Mouse (Mus musculus): ENCODE results near the gene Kalrn. TPM values are rescaled to one million over a fixed set of nuclear protein-coding genes. Genes with fewer than 3 reads are reported as not detected.

Kalrn gene
- polyA plus RNA-seq, 1 experiment, result 43.0 TPM

DNA sequence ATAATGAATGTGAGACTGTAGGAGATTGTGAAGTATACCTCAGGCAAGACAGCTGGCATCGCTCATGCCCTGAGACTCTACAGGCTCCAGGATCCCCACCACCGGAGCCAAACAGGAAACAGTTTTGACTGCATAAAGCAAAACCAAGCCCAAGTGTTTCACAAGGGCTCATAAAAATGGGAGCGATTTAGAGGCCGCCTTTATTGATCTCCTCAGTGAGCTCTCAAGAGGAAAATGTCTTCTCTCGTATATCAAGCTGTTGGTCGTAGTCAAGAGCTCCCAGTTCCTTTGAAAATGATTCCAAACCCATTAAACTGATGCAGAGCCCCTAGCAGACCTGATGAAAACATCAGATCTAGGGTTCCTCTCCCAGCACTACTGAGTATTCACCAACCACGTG, 127.7 kb downstream of the Kalrn start:
- Histone ChIP-seq H3K4me3 (ENCODE audit: low read depth, low read length) (no peak overlapping the region), H3K36me3 (ENCODE audit: control insufficient read depth, insufficient read depth, low read length) (no peaks in the 10 kb centered on the region), H3K27ac (ENCODE audit: insufficient read depth, low read depth, low read length) (no peak overlapping the region), H3K27me3 (ENCODE audit: control insufficient read depth, insufficient read depth, low read length) (no peaks in the 10 kb centered on the region), H3K4me1 (ENCODE audit: control insufficient read depth, insufficient read depth, insufficient read length, low read length) (no peaks in the 10 kb centered on the region)
- 37% methylated on average over 7 of the region's 7 CpGs for WGBS
- TF ChIP-seq POLR2A (IDR thresholded peaks at IDR 0.05; ENCODE audit: low read depth, low read length) (no peak), CTCF (IDR thresholded peaks at IDR 0.05; ENCODE audit: extremely low read depth, insufficient read length, insufficient replicate concordance, low read depth, low read length) (no peak)

DNA sequence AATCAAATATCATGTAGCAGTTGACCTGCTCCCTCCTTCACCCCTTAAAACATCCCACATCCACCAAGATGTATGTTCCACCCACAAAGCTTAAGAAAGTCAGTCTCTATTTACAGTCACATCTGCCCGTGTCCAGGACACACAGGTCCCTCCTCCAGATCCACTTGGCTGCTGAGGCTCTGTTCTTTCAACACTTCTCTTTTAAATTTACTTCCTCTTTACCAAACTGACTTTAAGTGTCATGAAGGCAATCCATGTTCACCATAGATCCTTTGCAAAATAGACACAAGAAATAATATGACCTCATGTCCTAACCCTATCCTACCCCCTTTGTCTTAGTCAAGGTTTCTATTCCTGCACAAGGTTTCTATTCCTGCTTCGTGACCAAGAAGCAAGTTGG, 131.6 kb downstream of the Kalrn start:
- no peaks in the 10 kb centered on the region for H3K27me3 ChIP-seq (ENCODE audit: control insufficient read depth, insufficient read depth, low read length)
- 62% methylated on average over 2 of the region's 2 CpGs for WGBS
- no peaks in the 10 kb centered on the region for H3K36me3 ChIP-seq (ENCODE audit: control insufficient read depth, insufficient read depth, low read length)
- no peaks in the 10 kb centered on the region; the same call in 1 of the 2 replicates for H3K4me1 ChIP-seq (ENCODE audit: control insufficient read depth, insufficient read depth, insufficient read length, low read length)
- H3K4me3 ChIP-seq (ENCODE audit: low read depth, low read length), result no peak overlapping the region
- H3K27ac ChIP-seq (ENCODE audit: insufficient read depth, low read depth, low read length), result no peak overlapping the region
- TF ChIP-seq POLR2A (IDR thresholded peaks at IDR 0.05; ENCODE audit: low read depth, low read length) (no peak), CTCF (IDR thresholded peaks at IDR 0.05; ENCODE audit: extremely low read depth, insufficient read length, insufficient replicate concordance, low read depth, low read length) (no peak)

DNA sequence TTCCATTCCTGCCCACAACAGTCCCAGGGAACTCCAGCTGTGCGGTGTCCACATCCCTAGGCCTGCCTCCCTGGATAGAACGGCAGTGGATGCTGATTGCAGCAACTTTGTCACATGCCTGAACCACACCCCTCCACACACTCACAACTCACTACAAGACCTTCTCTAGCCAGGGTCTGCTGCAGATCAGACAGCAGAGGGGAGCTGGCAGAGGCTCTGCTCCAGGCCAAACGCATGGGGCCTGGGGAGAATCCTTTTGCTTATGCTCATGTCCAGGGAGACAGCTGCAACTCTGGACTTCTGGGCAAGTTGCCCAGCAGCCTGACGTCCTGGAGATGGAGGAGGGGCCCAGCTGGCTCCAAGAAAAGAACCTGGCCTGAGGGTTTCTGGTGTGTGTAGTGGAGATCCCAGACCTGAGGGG, 132.3 kb downstream of the Kalrn start:
- no peaks in the 10 kb centered on the region for H3K27me3 ChIP-seq (ENCODE audit: control insufficient read depth, insufficient read depth, low read length)
- no peaks in the 10 kb centered on the region; the same call in 1 of the 2 replicates for H3K4me1 ChIP-seq (ENCODE audit: control insufficient read depth, insufficient read depth, insufficient read length, low read length)
- TF ChIP-seq CTCF (IDR thresholded peaks at IDR 0.05; ENCODE audit: extremely low read depth, insufficient read length, insufficient replicate concordance, low read depth, low read length), result no peak
- no peak overlapping the region for H3K4me3 ChIP-seq (ENCODE audit: low read depth, low read length)
- no peak overlapping the region for H3K27ac ChIP-seq (ENCODE audit: insufficient read depth, low read depth, low read length)
- H3K36me3 ChIP-seq (ENCODE audit: control insufficient read depth, insufficient read depth, low read length), result no peaks in the 10 kb centered on the region
- 41% methylated on average over 4 of the region's 4 CpGs for WGBS

DNA sequence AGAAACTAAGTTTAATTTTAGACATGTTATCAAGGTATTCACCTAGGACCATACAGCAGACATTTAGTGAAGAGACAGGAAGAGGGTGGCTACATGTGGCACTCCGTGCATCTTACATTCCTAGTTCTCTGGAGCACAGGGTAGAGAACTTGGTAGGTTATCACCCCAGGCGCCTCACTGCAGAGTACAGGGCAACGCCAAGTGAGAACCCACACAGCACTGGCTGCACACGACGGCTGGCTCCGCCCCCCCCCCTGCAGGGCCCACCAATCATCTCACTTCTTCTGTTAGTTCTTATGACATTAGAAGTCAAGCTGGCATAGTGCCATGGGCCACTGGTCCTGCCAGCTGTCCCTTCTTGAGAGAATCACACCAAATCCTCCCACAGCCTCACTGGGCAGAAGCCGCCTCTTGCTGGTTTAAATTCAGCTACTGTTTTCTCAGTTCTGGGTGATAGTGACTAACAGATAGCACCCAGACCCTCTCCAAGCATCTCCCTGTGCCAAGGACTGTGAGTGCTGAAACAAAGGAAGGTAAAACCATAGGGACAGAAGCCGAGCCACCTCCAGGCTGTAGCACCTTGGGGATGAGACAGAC, 133.2 kb downstream of the Kalrn start:
- Histone ChIP-seq H3K27me3 (ENCODE audit: control insufficient read depth, insufficient read depth, low read length) (no peaks in the 10 kb centered on the region), H3K36me3 (ENCODE audit: control insufficient read depth, insufficient read depth, low read length) (no peaks in the 10 kb centered on the region), H3K4me1 (ENCODE audit: control insufficient read depth, insufficient read depth, insufficient read length, low read length) (no peaks in the 10 kb centered on the region; the same call in 1 of the 2 replicates), H3K4me3 (ENCODE audit: low read depth, low read length) (no peak overlapping the region), H3K27ac (ENCODE audit: insufficient read depth, low read depth, low read length) (no peak overlapping the region)
- WGBS, result 80% methylated on average over 8 of the region's 8 CpGs
- TF ChIP-seq CTCF (IDR thresholded peaks at IDR 0.05; ENCODE audit: extremely low read depth, insufficient read length, insufficient replicate concordance, low read depth, low read length) (no peak), POLR2A (IDR thresholded peaks at IDR 0.05; ENCODE audit: low read depth, low read length) (no peak)

DNA sequence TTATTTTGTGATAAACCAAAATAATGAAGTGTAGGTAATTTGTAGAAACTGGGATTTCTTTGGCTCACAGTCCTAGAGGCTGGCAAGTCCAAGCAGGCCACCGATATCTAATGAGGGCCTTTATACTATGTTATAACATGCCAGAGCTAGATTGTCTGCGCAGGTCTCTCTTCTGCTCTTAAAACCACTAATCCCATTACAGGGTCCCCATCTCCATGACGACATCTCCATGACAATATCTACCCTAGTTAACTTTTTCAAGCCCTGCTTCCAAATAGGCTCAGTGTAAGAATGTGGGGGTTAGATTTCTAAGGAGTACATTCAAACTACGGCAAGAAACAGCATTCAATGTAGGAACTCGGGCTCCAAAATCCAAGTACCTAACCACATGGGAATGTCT, 143.2 kb downstream of the Kalrn start:
- H3K36me3 ChIP-seq (ENCODE audit: control insufficient read depth, insufficient read depth, low read length), result no peaks in the 10 kb centered on the region
- H3K4me1 ChIP-seq (ENCODE audit: control insufficient read depth, insufficient read depth, insufficient read length, low read length), result no peaks in the 10 kb centered on the region
- H3K27ac ChIP-seq (ENCODE audit: insufficient read depth, low read depth, low read length), result no peak overlapping the region
- WGBS, result 82% methylated on average over 5 of the region's 5 CpGs
- H3K27me3 ChIP-seq (ENCODE audit: control insufficient read depth, insufficient read depth, low read length), result no peaks in the 10 kb centered on the region
- H3K4me3 ChIP-seq (ENCODE audit: low read depth, low read length), result no peak overlapping the region
- TF ChIP-seq POLR2A (IDR thresholded peaks at IDR 0.05; ENCODE audit: low read depth, low read length) (no peak), CTCF (IDR thresholded peaks at IDR 0.05; ENCODE audit: extremely low read depth, insufficient read length, insufficient replicate concordance, low read depth, low read length) (no peak)

DNA sequence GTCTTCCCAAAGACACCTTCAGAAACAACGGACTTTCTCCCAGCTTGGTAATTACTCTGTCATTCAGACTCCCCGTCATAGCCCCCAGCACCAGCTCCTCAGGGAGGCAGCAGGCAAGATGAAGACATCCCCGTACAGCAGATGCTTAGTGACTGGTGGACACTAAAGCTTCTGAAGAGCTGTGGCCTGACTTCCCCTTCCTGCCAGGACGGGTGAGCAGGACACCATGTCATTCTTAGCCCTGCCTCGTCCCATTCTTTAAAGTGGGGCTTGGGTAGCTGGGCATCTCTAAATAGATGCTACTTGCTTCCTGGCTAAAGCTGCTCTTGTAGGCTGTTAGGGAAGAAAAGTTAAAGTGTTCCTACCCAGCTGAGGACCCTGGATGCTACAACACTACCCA, 145.7 kb downstream of the Kalrn start:
- TF ChIP-seq POLR2A (IDR thresholded peaks at IDR 0.05; ENCODE audit: low read depth, low read length) (no peak), CTCF (IDR thresholded peaks at IDR 0.05; ENCODE audit: extremely low read depth, insufficient read length, insufficient replicate concordance, low read depth, low read length) (no peak)
- Histone ChIP-seq H3K36me3 (ENCODE audit: control insufficient read depth, insufficient read depth, low read length) (no peaks in the 10 kb centered on the region), H3K27me3 (ENCODE audit: control insufficient read depth, insufficient read depth, low read length) (no peaks in the 10 kb centered on the region), H3K27ac (ENCODE audit: insufficient read depth, low read depth, low read length) (no peak overlapping the region), H3K4me1 (ENCODE audit: control insufficient read depth, insufficient read depth, insufficient read length, low read length) (no peaks in the 10 kb centered on the region), H3K4me3 (ENCODE audit: low read depth, low read length) (no peak overlapping the region)
- WGBS, result 50% methylated on average over 5 of the region's 5 CpGs

DNA sequence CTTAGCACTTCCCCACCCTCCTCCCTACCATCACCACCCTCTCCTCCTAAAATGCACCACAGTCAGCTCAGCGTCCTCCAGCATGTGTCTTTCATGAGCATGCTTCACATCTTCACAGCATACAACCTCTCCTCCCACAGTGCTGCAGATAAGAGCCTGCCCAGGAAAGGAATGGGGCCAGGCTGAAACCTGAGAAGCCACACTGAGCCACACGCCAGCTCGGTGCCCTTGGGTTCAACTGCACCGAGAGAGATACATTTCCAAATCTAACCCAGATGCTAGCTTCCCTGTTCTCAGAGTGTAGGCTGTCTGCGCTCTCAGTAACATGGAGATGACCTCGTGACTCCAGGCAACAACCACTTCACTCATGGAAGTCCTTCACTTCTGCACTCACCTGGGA, 151.9 kb downstream of the Kalrn start:
- H3K27me3 ChIP-seq (ENCODE audit: control insufficient read depth, insufficient read depth, low read length), result no peaks in the 10 kb centered on the region
- WGBS, result 43% methylated on average over 6 of the region's 6 CpGs
- TF ChIP-seq CTCF (IDR thresholded peaks at IDR 0.05; ENCODE audit: extremely low read depth, insufficient read length, insufficient replicate concordance, low read depth, low read length) (no peak), POLR2A (IDR thresholded peaks at IDR 0.05; ENCODE audit: low read depth, low read length) (no peak)
- H3K4me1 ChIP-seq (ENCODE audit: control insufficient read depth, insufficient read depth, insufficient read length, low read length), result no peaks in the 10 kb centered on the region
- no peak overlapping the region for H3K27ac ChIP-seq (ENCODE audit: insufficient read depth, low read depth, low read length)
- H3K4me3 ChIP-seq (ENCODE audit: low read depth, low read length), result no peak overlapping the region
- H3K36me3 ChIP-seq (ENCODE audit: control insufficient read depth, insufficient read depth, low read length), result no peaks in the 10 kb centered on the region
